Mouse (Mus musculus): ENCODE measurements around the gene Gm10413.
"Not testable (repeated sequence)": the region's sequence is repeated elsewhere in the genome, so short reads cannot be mapped to it uniquely, and the experiment has no call there.

The Gm10413 gene

GRCm38 (mm10) chr14:3394793-3395192 is at the start of gene Gm10413:
TSS of gene Gm10413 (plus strand) at chr14:3395093.
- DNase-seq (ENCODE audit: low read depth, low spot score); H3K27me3 ChIP-seq (ENCODE audit: control insufficient read depth, insufficient read depth, low read length, poor library complexity, severe bottlenecking); H3K36me3 ChIP-seq (ENCODE audit: control insufficient read depth, insufficient read depth, low read length, poor library complexity, severe bottlenecking): not testable (repeated sequence)

- not testable (repeated sequence) for DNase-seq (ENCODE audit: low read depth, low spot score)
These were observed 17.4 kb downstream of the Gm10413 start, which contains the start of gene Gm10409 for GRCm38 (mm10) chr14:3412314-3412713. TSS of gene Gm10409 (plus strand) at chr14:3412614.

DNA sequence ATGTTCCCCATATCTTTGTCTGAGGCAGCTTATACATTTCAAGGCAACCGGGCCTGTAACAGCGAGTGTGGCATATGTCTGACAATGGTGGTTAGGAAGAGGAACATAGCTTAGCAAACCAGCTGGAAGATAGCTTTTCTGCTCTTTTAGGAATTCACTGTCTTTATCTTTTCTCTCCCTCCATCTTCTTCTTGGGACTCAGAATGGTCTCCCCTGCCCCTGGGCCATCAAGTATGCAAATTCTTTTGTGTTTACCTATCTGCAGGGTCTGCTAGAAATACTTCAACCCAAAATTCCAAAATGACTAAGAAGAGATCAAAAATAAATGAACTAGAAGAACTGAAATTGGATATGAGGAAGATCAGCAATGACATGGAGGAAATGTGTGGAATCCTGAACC is 32.9 kb downstream of the Gm10413 start, which contains the start of gene Gm3005:
Gene Gm3005 (plus strand): TSS at position 301 of the 400 bp plus-strand sequence.
- not testable (repeated sequence) for DNase-seq (ENCODE audit: low read depth, low spot score); H3K27me3 ChIP-seq (ENCODE audit: control insufficient read depth, insufficient read depth, low read length, poor library complexity, severe bottlenecking); H3K36me3 ChIP-seq (ENCODE audit: control insufficient read depth, insufficient read depth, low read length, poor library complexity, severe bottlenecking)

More at GRCm38 (mm10) chr14:3412314-3412713, 17.4 kb downstream of the Gm10413 start, which contains the start of gene Gm10409:
- H3K36me3 ChIP-seq (ENCODE audit: control insufficient read depth, insufficient read depth, low read length, poor library complexity, severe bottlenecking); H3K27me3 ChIP-seq (ENCODE audit: control insufficient read depth, insufficient read depth, low read length, poor library complexity, severe bottlenecking): not testable (repeated sequence)

GRCm38 (mm10) chr14:3449079-3449478 is 54.2 kb downstream of the Gm10413 start, which contains the start of gene Gm10408:
TSS of gene Gm10408 (plus strand) at chr14:3449379.
- not testable (repeated sequence) for H3K27me3 ChIP-seq (ENCODE audit: control insufficient read depth, insufficient read depth, low read length, poor library complexity, severe bottlenecking); DNase-seq (ENCODE audit: low read depth, low spot score); H3K36me3 ChIP-seq (ENCODE audit: control insufficient read depth, insufficient read depth, low read length, poor library complexity, severe bottlenecking)
